Mouse (Mus musculus): ENCODE data around the gene Bri3. TPM values are rescaled to one million over a fixed set of nuclear protein-coding genes. Genes with fewer than 3 reads are reported as not detected.

The Bri3 gene
- polyA plus RNA-seq, 1 experiment from 2014 or later: 118 TPM

DNA sequence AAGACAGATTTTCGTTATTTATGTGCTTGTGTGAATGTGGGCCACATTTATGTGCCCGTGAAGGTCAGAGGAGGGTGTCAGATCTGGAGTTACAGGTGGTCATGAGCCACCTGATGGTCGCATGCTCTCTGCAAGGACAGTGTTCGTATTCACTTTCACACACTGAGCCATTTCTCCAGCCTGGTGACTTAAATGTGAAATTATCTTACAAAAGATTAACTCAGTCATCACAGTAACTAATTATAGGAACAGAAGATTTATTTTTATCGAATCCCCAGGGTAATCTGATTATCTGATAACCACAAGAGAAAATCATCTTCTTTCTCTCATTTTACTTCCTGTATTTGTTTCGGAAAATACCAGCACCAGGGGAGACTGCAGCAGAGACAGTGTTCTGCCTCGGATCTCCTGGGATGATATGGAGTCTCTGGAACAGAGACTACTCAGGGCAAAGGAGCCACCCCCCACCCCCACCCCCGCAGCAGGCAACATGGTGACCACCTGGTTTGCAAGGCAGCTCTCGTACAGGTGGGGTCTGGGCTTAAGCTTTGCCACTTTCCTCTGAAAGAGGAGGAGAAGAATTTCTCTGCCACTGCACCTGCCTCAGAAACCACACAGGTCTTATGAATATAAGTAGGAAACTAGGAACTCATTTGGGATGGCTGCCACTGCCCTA lies 42.5 kb downstream of the Bri3 start:
- Histone ChIP-seq H3K27me3 (replicated peaks; ENCODE audit: control insufficient read depth, insufficient read depth, low read length) (no peaks in the 10 kb centered on the region), H3K4me2 (ENCODE audit: low read length) (no peak overlapping the region), H3K27ac (ENCODE audit: low read depth) (no peak overlapping the region), H3K4me1 (replicated peaks; ENCODE audit: control insufficient read depth, insufficient read depth, low read length) (no peaks in the 10 kb centered on the region), H3K9ac (ENCODE audit: low read length) (no peak overlapping the region), H3K4me3 (ENCODE audit: low read depth, low read length) (no peak overlapping the region), H3K36me3 (ENCODE audit: control insufficient read depth, insufficient read depth, low read length) (0 out of 2 replicates have a peak, but pooled peaks cover 2% of the 10 kb centered on the region), H3K9me3 (ENCODE audit: control insufficient read depth, low read length) (no peaks in the 10 kb centered on the region)
- ATAC-seq (replicated peaks; ENCODE audit: low FRiP score, low TSS enrichment, low read depth) (no peak), DNase-seq (ENCODE audit: low spot score) (no peak)
- WGBS: 67% methylated on average over 9 of the region's 9 CpGs

DNA sequence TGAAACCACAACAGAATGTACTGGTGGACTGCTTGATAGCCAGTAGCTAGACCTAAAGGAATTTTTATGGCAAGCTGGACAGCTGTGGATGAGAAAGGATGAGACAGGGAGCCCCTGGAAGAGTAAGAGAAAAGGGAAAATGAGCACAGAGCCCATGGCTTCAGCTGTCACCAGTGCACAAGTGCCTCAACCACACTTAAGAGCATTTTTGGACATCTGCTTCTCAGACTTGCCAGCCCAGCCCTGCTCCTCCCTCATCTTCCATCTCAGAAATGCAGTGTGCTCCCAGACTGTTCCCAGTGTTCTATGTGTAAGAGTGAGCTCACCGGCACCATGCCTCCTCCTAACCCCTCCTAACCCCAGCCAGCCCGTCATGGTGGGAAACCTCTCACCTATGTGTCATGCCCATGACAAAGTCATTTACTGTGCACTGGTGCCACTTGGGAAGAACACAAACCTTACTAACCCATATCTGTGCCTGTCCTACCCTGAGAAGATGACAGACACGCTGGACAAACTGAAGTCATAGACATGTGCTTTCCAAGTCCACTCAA lies 43.1 kb downstream of the Bri3 start:
- no peaks in the 10 kb centered on the region for H3K9me3 ChIP-seq (ENCODE audit: control insufficient read depth, low read length)
- ATAC-seq (replicated peaks; ENCODE audit: low FRiP score, low TSS enrichment, low read depth) (no peak), DNase-seq (ENCODE audit: low spot score) (no peak)
- H3K27ac ChIP-seq (ENCODE audit: low read depth): no peak overlapping the region
- H3K4me3 ChIP-seq (ENCODE audit: low read depth, low read length): no peak overlapping the region
- H3K4me2 ChIP-seq (ENCODE audit: low read length): no peak overlapping the region
- H3K4me1 ChIP-seq (replicated peaks; ENCODE audit: control insufficient read depth, insufficient read depth, low read length): no peaks in the 10 kb centered on the region
- H3K27me3 ChIP-seq (replicated peaks; ENCODE audit: control insufficient read depth, insufficient read depth, low read length): no peaks in the 10 kb centered on the region
- no peak overlapping the region for H3K9ac ChIP-seq (ENCODE audit: low read length)
- H3K36me3 ChIP-seq (ENCODE audit: control insufficient read depth, insufficient read depth, low read length): no peaks in the 10 kb centered on the region
- 82% methylated on average over 3 of the region's 3 CpGs for WGBS

DNA sequence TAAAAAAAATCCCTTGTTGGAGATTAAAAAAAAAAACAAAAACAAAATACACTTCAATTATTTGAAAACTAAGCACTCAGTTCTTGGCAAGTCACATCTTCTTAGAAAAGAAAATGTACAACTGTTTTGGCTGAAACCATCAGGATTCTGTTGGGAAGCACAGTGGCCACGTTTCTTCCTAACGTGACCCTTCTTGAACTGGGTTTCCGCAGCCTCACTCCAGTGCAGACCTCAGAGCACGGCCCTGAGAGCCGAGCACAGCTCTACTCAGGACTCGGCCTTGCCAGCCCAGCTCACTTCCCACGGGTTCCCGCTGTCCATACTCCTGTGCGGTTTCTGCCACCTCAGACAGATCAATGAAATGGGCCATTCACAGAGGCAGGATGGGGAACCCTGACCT lies 44.2 kb downstream of the Bri3 start:
- WGBS: 86% methylated on average over 9 of the region's 9 CpGs
- no peak overlapping the region for H3K4me2 ChIP-seq (ENCODE audit: low read length)
- H3K4me3 ChIP-seq (ENCODE audit: low read depth, low read length): no peak overlapping the region
- no peak overlapping the region for H3K27ac ChIP-seq (ENCODE audit: low read depth)
- no peaks in the 10 kb centered on the region for H3K27me3 ChIP-seq (replicated peaks; ENCODE audit: control insufficient read depth, insufficient read depth, low read length)
- ATAC-seq (replicated peaks; ENCODE audit: low FRiP score, low TSS enrichment, low read depth) (no peak), DNase-seq (ENCODE audit: low spot score) (no peak)
- no peaks in the 10 kb centered on the region for H3K4me1 ChIP-seq (replicated peaks; ENCODE audit: control insufficient read depth, insufficient read depth, low read length)
- H3K9ac ChIP-seq (ENCODE audit: low read length): no peak overlapping the region
- H3K9me3 ChIP-seq (ENCODE audit: control insufficient read depth, low read length): no peaks in the 10 kb centered on the region
- no peaks in the 10 kb centered on the region for H3K36me3 ChIP-seq (ENCODE audit: control insufficient read depth, insufficient read depth, low read length)

GRCm38 (mm10) chr5:144289769-144290440 lies 45.7 kb downstream of the Bri3 start:
- ATAC-seq (replicated peaks; ENCODE audit: low FRiP score, low TSS enrichment, low read depth) (no peak; the same call in 1 of the 2 replicates), DNase-seq (ENCODE audit: low spot score) (no peak)
- WGBS: 82% methylated on average over 4 of the region's 4 CpGs
- Histone ChIP-seq H3K9me3 (ENCODE audit: control insufficient read depth, low read length) (no peaks in the 10 kb centered on the region), H3K9ac (ENCODE audit: low read length) (no peak overlapping the region), H3K4me2 (ENCODE audit: low read length) (no peak overlapping the region), H3K4me1 (replicated peaks; ENCODE audit: control insufficient read depth, insufficient read depth, low read length) (no peaks in the 10 kb centered on the region), H3K36me3 (ENCODE audit: control insufficient read depth, insufficient read depth, low read length) (no peaks in the 10 kb centered on the region), H3K4me3 (ENCODE audit: low read depth, low read length) (no peak overlapping the region), H3K27ac (ENCODE audit: low read depth) (no peak overlapping the region), H3K27me3 (replicated peaks; ENCODE audit: control insufficient read depth, insufficient read depth, low read length) (no peaks in the 10 kb centered on the region)

DNA sequence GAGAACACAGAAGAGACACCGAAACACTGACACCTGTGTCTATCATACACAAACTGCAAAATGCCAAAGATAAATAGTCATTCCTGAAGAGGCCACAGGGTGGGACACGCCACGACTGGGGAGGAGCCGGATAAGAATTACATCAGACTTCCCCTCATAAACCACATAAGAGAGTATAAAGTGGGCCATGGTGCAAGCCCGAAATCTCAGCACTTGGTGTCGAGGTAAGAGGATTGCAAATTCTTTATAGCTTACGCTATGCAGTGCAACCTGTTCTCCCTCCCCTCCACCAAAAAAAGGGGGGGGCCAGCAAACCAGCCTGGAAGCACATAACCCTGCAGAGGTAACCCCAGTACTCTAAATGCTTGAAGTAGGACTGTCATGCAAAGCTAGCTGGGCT lies 50.7 kb downstream of the Bri3 start:
- H3K27me3 ChIP-seq (replicated peaks; ENCODE audit: control insufficient read depth, insufficient read depth, low read length): no peaks in the 10 kb centered on the region
- H3K4me3 ChIP-seq (ENCODE audit: low read depth, low read length): no peak overlapping the region
- no peak overlapping the region for H3K9ac ChIP-seq (ENCODE audit: low read length)
- no peaks in the 10 kb centered on the region for H3K9me3 ChIP-seq (ENCODE audit: control insufficient read depth, low read length)
- H3K27ac ChIP-seq (ENCODE audit: low read depth): no peak overlapping the region
- no peak overlapping the region for H3K4me2 ChIP-seq (ENCODE audit: low read length)
- WGBS: 70% methylated on average over 7 of the region's 7 CpGs
- DNase-seq (ENCODE audit: low spot score) (no peak), ATAC-seq (replicated peaks; ENCODE audit: low FRiP score, low TSS enrichment, low read depth) (no peak)
- H3K36me3 ChIP-seq (ENCODE audit: control insufficient read depth, insufficient read depth, low read length): no peaks in the 10 kb centered on the region
- H3K4me1 ChIP-seq (replicated peaks; ENCODE audit: control insufficient read depth, insufficient read depth, low read length): no peaks in the 10 kb centered on the region

GRCm38 (mm10) chr5:144295357-144295756 lies 51.1 kb downstream of the Bri3 start:
- WGBS: 82% methylated on average over 1 of the region's 1 CpGs
- Histone ChIP-seq H3K9me3 (ENCODE audit: control insufficient read depth, low read length) (no peaks in the 10 kb centered on the region), H3K9ac (ENCODE audit: low read length) (no peak overlapping the region), H3K4me3 (ENCODE audit: low read depth, low read length) (no peak overlapping the region), H3K36me3 (ENCODE audit: control insufficient read depth, insufficient read depth, low read length) (no peaks in the 10 kb centered on the region), H3K27ac (ENCODE audit: low read depth) (no peak overlapping the region), H3K27me3 (replicated peaks; ENCODE audit: control insufficient read depth, insufficient read depth, low read length) (no peaks in the 10 kb centered on the region), H3K4me1 (replicated peaks; ENCODE audit: control insufficient read depth, insufficient read depth, low read length) (no peaks in the 10 kb centered on the region), H3K4me2 (ENCODE audit: low read length) (no peak overlapping the region)
- DNase-seq (ENCODE audit: low spot score): no peak
- no peak for ATAC-seq (replicated peaks; ENCODE audit: low FRiP score, low TSS enrichment, low read depth)

DNA sequence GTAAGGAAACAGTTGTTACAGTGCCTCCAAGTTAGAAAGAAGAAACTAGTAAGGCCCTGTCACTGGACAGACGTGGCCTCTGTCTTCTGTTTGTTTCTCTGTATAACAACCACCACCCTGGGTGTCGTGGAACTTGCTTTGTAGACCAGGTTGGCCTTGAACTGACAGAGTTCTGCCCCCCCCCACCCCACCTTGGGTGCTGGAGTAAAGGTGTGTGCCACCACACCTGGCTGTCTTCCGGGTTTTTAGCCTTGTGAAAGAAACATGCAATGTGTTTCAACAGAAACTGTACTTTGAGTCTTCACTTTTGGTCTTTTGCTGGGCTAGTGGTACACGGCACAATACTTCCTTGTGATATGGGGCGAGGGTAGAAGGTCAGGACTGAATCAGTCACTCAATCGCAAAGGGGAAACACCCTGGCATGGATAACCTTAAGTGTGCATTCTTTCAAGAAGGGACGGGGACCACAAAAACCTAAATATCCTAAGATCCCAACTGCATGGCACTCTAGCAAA lies 51.9 kb downstream of the Bri3 start:
- DNase-seq (ENCODE audit: low spot score) (no peak), ATAC-seq (replicated peaks; ENCODE audit: low FRiP score, low TSS enrichment, low read depth) (no peak)
- Histone ChIP-seq H3K27me3 (replicated peaks; ENCODE audit: control insufficient read depth, insufficient read depth, low read length) (no peaks in the 10 kb centered on the region), H3K4me2 (ENCODE audit: low read length) (no peak overlapping the region), H3K9me3 (ENCODE audit: control insufficient read depth, low read length) (no peaks in the 10 kb centered on the region), H3K36me3 (ENCODE audit: control insufficient read depth, insufficient read depth, low read length) (no peaks in the 10 kb centered on the region), H3K9ac (ENCODE audit: low read length) (no peak overlapping the region), H3K27ac (ENCODE audit: low read depth) (no peak overlapping the region), H3K4me3 (ENCODE audit: low read depth, low read length) (no peak overlapping the region), H3K4me1 (replicated peaks; ENCODE audit: control insufficient read depth, insufficient read depth, low read length) (no peaks in the 10 kb centered on the region)
- 77% methylated on average over 7 of the region's 7 CpGs for WGBS

- DNase-seq (ENCODE audit: low spot score) (no peak), ATAC-seq (replicated peaks; ENCODE audit: low FRiP score, low TSS enrichment, low read depth) (no peak)
- H3K4me1 ChIP-seq (replicated peaks; ENCODE audit: control insufficient read depth, insufficient read depth, low read length): no peaks in the 10 kb centered on the region
- H3K27me3 ChIP-seq (replicated peaks; ENCODE audit: control insufficient read depth, insufficient read depth, low read length): no peaks in the 10 kb centered on the region
- H3K4me2 ChIP-seq (ENCODE audit: low read length): no peak overlapping the region
- H3K27ac ChIP-seq (ENCODE audit: low read depth): no peak overlapping the region
- no peaks in the 10 kb centered on the region for H3K36me3 ChIP-seq (ENCODE audit: control insufficient read depth, insufficient read depth, low read length)
- H3K4me3 ChIP-seq (ENCODE audit: low read depth, low read length): no peak overlapping the region
- WGBS: 89% methylated on average over 2 of the region's 2 CpGs
- H3K9me3 ChIP-seq (ENCODE audit: control insufficient read depth, low read length): no peaks in the 10 kb centered on the region
- H3K9ac ChIP-seq (ENCODE audit: low read length): no peak overlapping the region
These were observed 58.8 kb downstream of the Bri3 start for GRCm38 (mm10) chr5:144303071-144303470.

Data from intestine, embryonic 14.5 days (tissue).